Mouse (Mus musculus) left cerebral cortex, adult 18-20 months (tissue): ENCODE results near the gene Sgk1. TPM values are rescaled to one million over a fixed set of nuclear protein-coding genes. Genes with fewer than 3 reads are reported as not detected.

ENCODE experiments used
- DNase-seq, 2 experiments: peaks; one replicate each; pipeline ENCODE4 v3.0.0; 2021 to 2022; ENCODE audit warnings: low spot score in 2 of 2, mixed read lengths in 1 of 2
- total RNA-seq, 2 experiments: library from RNA; stranded (reverse); gene quantifications; 2 replicates each; pipeline ENCODE4 v1.2.3; 2021

Sgk1 gene
- total RNA-seq, 2 experiments from 2014 or later = 77.2 to 101 TPM

- DNase-seq = no peak
These were observed 114.9 kb downstream of the Sgk1 start for GRCm38 (mm10) chr10:21996660-21997447.

GRCm38 (mm10) chr10:21997550-21998204 lies 115.7 kb downstream of the Sgk1 start:
- DNase-seq = no peak

- peak in 1 of 2 experiments; percentile 24 for DNase-seq
These were observed 116.7 kb downstream of the Sgk1 start for GRCm38 (mm10) chr10:21998503-21999180.

GRCm38 (mm10) chr10:22000491-22001306 lies 118.7 kb downstream of the Sgk1 start:
- no peak for DNase-seq

- no peak for DNase-seq
These were observed 119.6 kb downstream of the Sgk1 start for GRCm38 (mm10) chr10:22001621-22002020.

GRCm38 (mm10) chr10:22004763-22005162 lies 122.8 kb downstream of the Sgk1 start:
- DNase-seq = no peak

- DNase-seq = no peak
These were observed 125.3 kb downstream of the Sgk1 start for GRCm38 (mm10) chr10:22007160-22007801.

- peak; percentile 43 to 67 for DNase-seq
These were observed 125.8 kb downstream of the Sgk1 start for GRCm38 (mm10) chr10:22007802-22008172.

- peak; percentile 85 to 93 for DNase-seq
These were observed 128.3 kb downstream of the Sgk1 start for GRCm38 (mm10) chr10:22010088-22010818.

GRCm38 (mm10) chr10:22017469-22018159 lies 135.6 kb downstream of the Sgk1 start:
- no peak for DNase-seq

- DNase-seq = no peak
These were observed 136.6 kb downstream of the Sgk1 start for GRCm38 (mm10) chr10:22018618-22019017.

- DNase-seq = peak in 1 of 2 experiments; percentile 16
These were observed 152.3 kb downstream of the Sgk1 start for GRCm38 (mm10) chr10:22034303-22034702.

- DNase-seq = peak; percentile 56 to 58
These were observed 154.3 kb downstream of the Sgk1 start for GRCm38 (mm10) chr10:22036256-22036655.

Other genes starting within 250 kb of the Sgk1 start
- gene 4930444G20Rik, start 185.9 kb downstream of the Sgk1 start, total RNA-seq = not detected